Mouse (Mus musculus) hindbrain, embryonic 12.5 days (tissue): ENCODE data around the gene Cmpk2. TPM values are rescaled to one million over a fixed set of nuclear protein-coding genes. Genes with fewer than 3 reads are reported as not detected.
"Not testable (repeated sequence)": the region's sequence is repeated elsewhere in the genome, so short reads cannot be mapped to it uniquely, and the experiment has no call there.

Source experiments
- ATAC-seq: fragments of 200-750 bp; cut with Nextera tagmentation; 2 replicates; pipeline ENCODE4 v1.8.0; 2017; ENCODE audit warnings: moderate TSS enrichment; ENCODE audit not compliant: low FRiP score
- H3K27ac ChIP-seq: fragments of 300-500 bp; sonication (generic); 2 replicates; pipeline ENCODE4 v1.5.1; 2016; ENCODE audit warnings: mild to moderate bottlenecking
- H3K27me3 ChIP-seq: fragments of 300-500 bp; sonication (generic); 2 replicates; pipeline ENCODE4 v1.6.1; 2016; ENCODE audit warnings: mild to moderate bottlenecking
- H3K36me3 ChIP-seq: fragments of 300-500 bp; sonication (generic); 2 replicates; pipeline ENCODE4 v1.6.1; 2016; ENCODE audit warnings: mild to moderate bottlenecking
- H3K4me1 ChIP-seq: fragments of 300-500 bp; sonication (generic); 2 replicates; pipeline ENCODE4 v1.6.1; 2016
- H3K4me2 ChIP-seq: fragments of 300-500 bp; sonication (generic); replicated peaks from 2 replicates; pipeline ENCODE4 v1.6.1; 2016; ENCODE audit warnings: mild to moderate bottlenecking
- H3K4me3 ChIP-seq: fragments of 300-500 bp; sonication (generic); 2 replicates; pipeline ENCODE4 v1.5.1; 2016; ENCODE audit warnings: mild to moderate bottlenecking
- H3K9ac ChIP-seq: fragments of 300-500 bp; sonication (generic); 2 replicates; pipeline ENCODE4 v1.6.1; 2016; ENCODE audit warnings: mild to moderate bottlenecking, moderate library complexity
- H3K9me3 ChIP-seq: fragments of 300-500 bp; sonication (generic); replicated peaks from 2 replicates; pipeline ENCODE4 v1.6.1; 2016; ENCODE audit warnings: mild to moderate bottlenecking
- WGBS: fragments of 180-500 bp; shearing (Covaris S2); methylation state at CpG from one replicate; pipeline ENCODE4 v1.1.7; 2016; 5-methylcytosine and 5-hydroxymethylcytosine counted together
- polyA plus RNA-seq: library from polyadenylated mRNA; unstranded; fragments of >200 nt; fragmentation: Nextera tagmentation; extraction: Ambion mirVana; gene quantifications from 2 replicates; pipeline ENCODE4 v1.2.1, GENCODE M21; 2016

Cmpk2 gene
- polyA plus RNA-seq = 7.6 and 8.8 TPM in 2 replicates

DNA sequence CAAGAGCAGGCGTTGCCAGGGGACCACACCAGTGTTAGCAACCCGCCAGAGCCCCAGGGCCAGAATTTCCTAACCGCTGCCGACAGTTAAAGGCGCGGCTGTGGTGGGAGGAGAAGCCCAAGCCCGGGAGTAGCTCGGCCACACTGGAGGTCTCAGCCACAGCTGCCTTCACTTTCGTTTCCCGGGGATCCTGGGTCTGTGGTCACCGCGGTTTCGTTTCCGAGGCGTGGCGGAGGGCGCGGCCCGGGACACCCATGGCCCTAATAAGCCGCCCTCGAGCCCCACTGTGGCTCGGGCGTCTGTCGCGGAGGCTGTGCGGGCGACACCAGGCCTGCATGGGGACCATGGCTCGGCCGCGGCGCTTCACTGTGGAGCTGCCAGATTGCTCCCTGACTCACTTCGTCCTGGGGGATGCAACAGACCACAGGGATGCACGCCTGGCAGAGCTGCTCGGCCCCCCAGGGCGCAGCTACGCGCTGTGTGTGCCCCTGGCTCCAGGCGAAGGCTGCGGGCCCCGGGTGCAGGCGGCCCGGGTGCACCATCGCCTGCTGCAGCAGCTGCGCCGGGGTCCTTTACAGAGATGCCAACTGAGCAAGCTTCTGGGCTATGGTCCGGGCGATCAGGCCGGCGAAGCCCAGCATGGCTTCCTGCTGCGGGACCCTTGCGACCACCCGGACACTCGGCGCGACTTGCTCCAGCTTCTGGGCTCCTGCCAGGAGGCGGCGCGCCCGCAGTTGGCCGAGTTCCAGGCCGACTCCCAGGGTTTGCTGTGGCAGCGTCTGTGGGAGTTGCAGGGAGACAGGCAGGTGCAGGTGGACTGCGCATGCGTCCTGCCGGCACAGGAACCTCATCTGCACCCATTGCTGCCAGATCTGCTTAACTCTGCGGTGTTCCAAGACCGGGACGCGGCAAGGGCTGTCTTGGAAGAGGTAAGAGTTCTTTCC, at the start of gene Cmpk2:
Cmpk2 (plus strand) TSS at position 107 of the 944 bp plus-strand sequence.
- H3K27me3 ChIP-seq = no peaks in the 10 kb centered on the region
- peak within 1 kb of the TSS; percentile 67 for H3K4me3 ChIP-seq
- peaks cover 10% of the 10 kb centered on the region for H3K4me1 ChIP-seq
- peak within 1 kb of the TSS; percentile 98 for H3K4me2 ChIP-seq
- peak; percentile 91 for ATAC-seq
- no peaks in the 10 kb centered on the region for H3K36me3 ChIP-seq
- WGBS = under 1% methylated on average over 69 of the region's 69 CpGs
- peak within 1 kb of the TSS; percentile 93 for H3K27ac ChIP-seq
- H3K9ac ChIP-seq = peak within 1 kb of the TSS; percentile 91
- H3K9me3 ChIP-seq = no peaks in the 10 kb centered on the region

DNA sequence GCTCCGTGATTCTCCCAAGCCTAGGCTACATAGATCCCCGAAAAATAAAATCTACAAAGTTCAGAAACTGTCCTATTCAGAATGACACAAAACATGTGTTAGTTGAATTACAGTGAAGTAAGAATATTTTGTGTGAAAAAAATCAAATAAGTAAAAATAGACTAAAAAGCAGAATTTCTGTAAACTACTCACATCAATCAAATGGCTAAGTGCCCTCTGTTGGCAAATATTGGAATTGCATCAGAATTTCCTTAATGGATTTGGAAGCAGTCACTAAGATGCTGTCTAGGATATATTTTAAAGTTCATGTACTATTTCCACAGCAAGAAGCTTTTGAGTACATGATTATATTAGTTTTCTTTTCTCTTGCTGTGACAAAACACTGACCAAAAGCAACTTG, 44.2 kb upstream of the Cmpk2 start:
- Histone ChIP-seq H3K4me1 (no peaks in the 10 kb centered on the region), H3K4me3 (no peak overlapping the region), H3K36me3 (no peaks in the 10 kb centered on the region), H3K9ac (no peak overlapping the region), H3K27me3 (no peaks in the 10 kb centered on the region), H3K9me3 (no peaks in the 10 kb centered on the region), H3K4me2 (no peak overlapping the region), H3K27ac (no peak overlapping the region)
- 84% methylated on average over 2 of the region's 2 CpGs for WGBS
- ATAC-seq = no peak

DNA sequence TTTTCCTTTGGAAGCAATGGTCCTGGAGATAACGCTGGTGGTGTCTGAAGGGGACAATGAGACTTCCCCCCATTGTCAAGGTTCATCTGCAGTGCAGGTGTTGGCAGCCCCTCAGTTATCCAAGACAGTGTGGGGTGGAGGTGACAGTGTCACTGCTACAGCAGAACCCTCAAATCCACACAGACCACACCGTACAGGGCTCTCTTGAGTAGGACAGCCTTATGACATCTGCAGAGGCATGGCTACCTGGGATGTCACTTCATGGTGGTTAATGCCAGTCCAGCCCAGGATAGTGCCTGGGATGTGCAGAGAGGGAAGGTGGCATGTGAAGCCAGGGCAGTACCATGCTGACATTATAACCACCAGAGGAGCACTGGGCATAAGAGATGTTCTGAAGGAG, 40.2 kb upstream of the Cmpk2 start:
- not testable (repeated sequence) for H3K27ac ChIP-seq, H3K9ac ChIP-seq, ATAC-seq, H3K4me2 ChIP-seq, H3K27me3 ChIP-seq, H3K36me3 ChIP-seq, H3K4me1 ChIP-seq, H3K4me3 ChIP-seq, H3K9me3 ChIP-seq
- WGBS = 86% methylated on average over 2 of the region's 2 CpGs

DNA sequence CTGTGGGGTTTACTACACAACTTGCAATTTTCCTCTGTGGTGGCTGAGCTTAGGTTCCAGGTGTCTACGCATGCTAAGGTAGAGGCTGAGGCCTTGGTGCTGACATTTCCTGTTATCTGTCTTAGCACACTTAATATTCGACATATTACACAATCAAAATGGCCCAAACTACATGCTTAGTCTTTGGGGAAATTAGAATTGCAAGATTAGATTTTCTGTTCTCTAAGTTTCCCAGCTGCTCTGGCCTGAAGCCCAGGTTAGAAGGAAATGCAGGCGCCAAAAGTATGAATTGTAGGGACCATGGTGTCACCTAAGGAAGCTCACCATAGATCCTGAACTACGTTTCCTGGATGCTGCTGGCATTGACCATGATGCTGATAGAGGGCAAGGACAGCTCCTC, 32.7 kb upstream of the Cmpk2 start:
- ATAC-seq = no peak
- Histone ChIP-seq H3K36me3 (no peaks in the 10 kb centered on the region), H3K4me1 (no peaks in the 10 kb centered on the region), H3K9ac (no peak overlapping the region), H3K9me3 (no peaks in the 10 kb centered on the region), H3K27ac (no peak overlapping the region), H3K4me2 (no peak overlapping the region), H3K27me3 (no peaks in the 10 kb centered on the region), H3K4me3 (no peak overlapping the region)
- 92% methylated on average over 4 of the region's 4 CpGs for WGBS

DNA sequence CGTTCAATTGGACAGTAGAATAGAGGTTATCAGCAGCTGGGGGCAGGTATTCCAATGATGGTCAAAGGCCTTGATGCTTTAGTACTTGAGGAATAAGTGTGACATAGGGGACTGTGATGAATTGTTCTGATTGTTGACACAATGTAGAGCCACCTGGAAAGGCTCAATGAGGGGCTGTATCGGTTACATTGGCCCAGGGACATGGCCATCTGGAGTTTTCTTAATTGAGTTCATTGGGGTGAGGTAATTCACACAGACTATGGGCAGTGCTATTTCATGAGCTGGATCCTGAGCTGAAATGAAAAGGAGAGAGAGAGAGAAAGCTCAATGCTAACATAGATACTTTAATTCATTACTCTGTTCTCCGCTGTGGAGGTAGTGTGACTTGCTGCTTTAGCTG, 31.1 kb upstream of the Cmpk2 start:
- H3K4me3 ChIP-seq = no peak overlapping the region
- H3K27me3 ChIP-seq = no peaks in the 10 kb centered on the region
- H3K27ac ChIP-seq = no peak overlapping the region
- no peaks in the 10 kb centered on the region for H3K36me3 ChIP-seq
- no peak overlapping the region for H3K9ac ChIP-seq
- no peaks in the 10 kb centered on the region for H3K4me1 ChIP-seq
- no peak overlapping the region for H3K4me2 ChIP-seq
- 82% methylated on average over 3 of the region's 3 CpGs for WGBS
- H3K9me3 ChIP-seq = no peaks in the 10 kb centered on the region
- no peak for ATAC-seq

DNA sequence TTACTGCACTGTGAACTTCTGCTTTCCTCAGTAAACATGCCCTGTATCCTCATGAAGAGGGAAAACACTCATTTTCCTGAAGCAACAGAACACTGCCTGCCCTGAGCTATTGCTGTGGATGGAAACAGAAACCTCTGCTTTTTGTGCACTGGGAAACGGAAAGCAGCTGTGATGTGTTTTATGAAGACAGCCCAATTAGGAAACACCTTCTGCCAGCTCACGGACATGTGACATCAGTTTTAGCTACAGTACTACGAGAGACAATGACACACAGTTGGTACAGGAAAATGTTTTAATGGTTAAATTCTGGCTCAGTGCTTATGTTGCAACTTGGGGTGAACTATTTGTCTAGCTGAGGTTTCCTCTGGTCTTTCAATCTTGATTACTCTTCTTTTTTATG, 29.6 kb upstream of the Cmpk2 start:
- Histone ChIP-seq H3K27ac (no peak overlapping the region), H3K36me3 (no peaks in the 10 kb centered on the region), H3K27me3 (no peaks in the 10 kb centered on the region), H3K4me1 (no peaks in the 10 kb centered on the region), H3K4me2 (no peak overlapping the region), H3K4me3 (no peak overlapping the region), H3K9me3 (no peaks in the 10 kb centered on the region), H3K9ac (no peak overlapping the region)
- no peak for ATAC-seq
- WGBS = 73% methylated on average over 3 of the region's 3 CpGs

DNA sequence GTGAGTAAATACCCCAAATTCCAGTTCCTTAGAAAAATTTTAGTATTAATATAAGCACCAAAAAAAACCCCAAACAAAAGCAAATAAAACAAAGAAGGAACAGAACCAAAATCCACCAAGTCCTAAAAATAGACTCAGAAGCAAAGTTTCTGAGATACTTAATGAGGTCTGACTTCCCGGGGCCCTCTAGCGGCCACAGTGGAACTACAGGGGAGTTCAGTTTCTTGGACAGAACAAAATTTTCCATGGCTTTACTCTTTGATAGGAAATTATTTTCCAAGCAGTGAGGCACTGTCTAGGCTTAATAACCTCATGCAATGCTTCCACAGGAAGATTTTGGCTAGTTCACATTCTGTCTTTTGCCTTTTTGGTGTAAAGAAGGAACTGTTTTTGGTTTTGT, 24.9 kb upstream of the Cmpk2 start:
- H3K9ac ChIP-seq = no peak overlapping the region
- no peaks in the 10 kb centered on the region for H3K36me3 ChIP-seq
- H3K9me3 ChIP-seq = no peaks in the 10 kb centered on the region
- WGBS = 0% methylated on average over 2 of the region's 2 CpGs
- H3K4me2 ChIP-seq = no peak overlapping the region
- H3K27ac ChIP-seq = no peak overlapping the region
- no peaks in the 10 kb centered on the region for H3K4me1 ChIP-seq
- ATAC-seq = no peak
- no peaks in the 10 kb centered on the region for H3K27me3 ChIP-seq
- H3K4me3 ChIP-seq = no peak overlapping the region

DNA sequence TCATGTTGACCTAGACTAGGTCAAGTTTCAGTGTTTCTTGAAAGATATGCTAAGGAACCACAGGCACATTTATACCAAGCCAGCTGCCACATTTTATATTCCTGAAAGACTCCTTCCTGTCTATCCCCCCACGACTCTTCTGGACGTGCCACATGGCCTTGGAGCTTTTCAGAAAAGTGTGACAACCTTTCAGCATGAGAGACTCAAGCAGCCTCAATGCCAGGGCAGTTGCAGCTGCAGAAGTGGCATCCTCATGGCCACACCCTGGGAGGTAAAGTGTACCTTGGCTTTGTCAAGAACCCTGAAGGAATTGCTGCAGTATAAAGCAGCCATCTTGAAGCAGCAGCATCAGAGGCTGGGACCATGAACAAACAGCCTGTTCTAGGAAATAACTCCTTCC, 24.5 kb upstream of the Cmpk2 start:
- no peaks in the 10 kb centered on the region for H3K36me3 ChIP-seq
- no peaks in the 10 kb centered on the region for H3K4me1 ChIP-seq
- H3K27ac ChIP-seq = no peak overlapping the region
- H3K27me3 ChIP-seq = no peaks in the 10 kb centered on the region
- H3K9ac ChIP-seq = no peak overlapping the region
- ATAC-seq = no peak
- WGBS = 95% methylated on average over 2 of the region's 2 CpGs
- H3K9me3 ChIP-seq = no peaks in the 10 kb centered on the region
- H3K4me3 ChIP-seq = no peak overlapping the region
- H3K4me2 ChIP-seq = no peak overlapping the region

DNA sequence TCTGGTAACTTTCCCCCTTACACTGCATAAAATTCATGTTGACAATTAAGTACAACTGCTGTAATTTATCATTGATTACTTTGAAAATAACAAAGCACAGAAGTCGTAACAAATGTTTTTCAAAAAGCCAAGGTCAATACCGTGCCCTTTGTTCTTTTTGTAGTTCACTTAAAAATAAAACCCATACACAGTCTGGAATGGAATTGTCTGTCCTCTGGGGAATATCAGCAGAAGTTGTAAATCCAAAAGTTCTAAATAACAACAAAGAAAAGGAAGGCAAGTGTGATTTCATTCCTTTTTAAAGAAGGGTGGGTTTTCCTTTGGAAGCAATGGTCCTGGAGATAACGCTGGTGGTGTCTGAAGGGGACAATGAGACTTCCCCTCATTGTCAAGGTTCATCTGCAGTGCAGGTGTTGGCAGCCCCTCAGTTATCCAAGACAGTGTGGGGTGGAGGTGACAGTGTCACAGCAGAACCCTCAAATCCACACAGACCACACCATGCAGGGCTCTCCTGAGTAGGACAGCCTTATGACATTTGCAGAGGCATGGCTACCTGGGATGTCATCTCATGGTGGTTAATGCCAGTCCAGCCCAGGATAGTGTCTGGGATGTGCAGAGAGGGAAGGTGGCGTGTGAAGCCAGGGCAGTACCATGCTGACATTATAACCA, 22.5 kb upstream of the Cmpk2 start:
- ATAC-seq = no peak
- no peaks in the 10 kb centered on the region for H3K27me3 ChIP-seq
- WGBS = 89% methylated on average over 4 of the region's 4 CpGs
- no peak overlapping the region for H3K27ac ChIP-seq
- no peak overlapping the region for H3K4me2 ChIP-seq
- no peak overlapping the region for H3K4me3 ChIP-seq
- H3K9me3 ChIP-seq = no peaks in the 10 kb centered on the region
- no peaks in the 10 kb centered on the region for H3K36me3 ChIP-seq
- H3K9ac ChIP-seq = no peak overlapping the region
- H3K4me1 ChIP-seq = no peaks in the 10 kb centered on the region

DNA sequence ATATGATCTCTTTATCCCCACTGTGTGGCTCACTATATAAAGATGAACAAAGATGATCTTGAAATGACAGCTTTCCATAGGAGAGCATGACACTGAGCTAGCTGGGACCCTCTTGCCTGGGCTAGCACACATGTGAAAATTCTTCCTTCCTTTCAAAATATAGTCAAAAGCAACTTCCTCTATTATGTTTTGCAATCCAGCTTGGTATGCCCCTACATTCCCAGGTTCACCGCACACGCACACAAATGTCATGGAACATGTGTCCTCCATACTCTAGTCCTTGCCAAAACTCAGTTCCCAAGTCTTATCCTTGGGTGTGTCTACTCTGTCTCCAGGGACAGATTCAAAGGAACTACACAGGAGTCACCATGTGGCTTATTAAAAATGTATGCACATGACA, 19.5 kb upstream of the Cmpk2 start:
- WGBS = 90% methylated on average over 2 of the region's 2 CpGs
- Histone ChIP-seq H3K9ac (no peak overlapping the region), H3K4me2 (no peak overlapping the region), H3K27ac (no peak overlapping the region), H3K27me3 (no peaks in the 10 kb centered on the region; the same call in 1 of the 2 replicates), H3K36me3 (no peaks in the 10 kb centered on the region), H3K4me3 (no peak overlapping the region), H3K4me1 (no peaks in the 10 kb centered on the region), H3K9me3 (no peaks in the 10 kb centered on the region)
- no peak for ATAC-seq

DNA sequence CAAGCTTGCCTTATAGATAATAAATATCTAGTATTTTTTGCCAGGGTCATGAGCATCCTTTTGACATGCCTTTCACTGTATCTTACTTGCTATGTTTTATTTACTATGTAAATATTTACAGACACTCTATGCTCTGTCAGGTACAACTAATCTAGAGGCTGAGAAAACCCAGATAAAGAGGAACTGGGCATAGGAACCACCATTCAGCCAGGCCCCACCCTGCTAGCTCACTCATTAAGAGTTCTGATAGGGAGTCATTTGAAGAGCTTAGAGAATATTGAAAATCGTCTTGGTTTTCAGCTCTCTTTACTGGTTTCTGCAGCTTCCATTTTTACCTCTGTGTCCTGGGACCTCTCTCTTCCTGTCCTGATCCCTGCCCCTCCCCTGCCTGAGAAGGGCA, 17.9 kb upstream of the Cmpk2 start:
- H3K27me3 ChIP-seq = no peaks in the 10 kb centered on the region; the same call in 1 of the 2 replicates
- no peak overlapping the region for H3K9ac ChIP-seq
- H3K4me3 ChIP-seq = no peak overlapping the region
- no peak for ATAC-seq
- H3K4me1 ChIP-seq = peaks cover 5% of the 10 kb centered on the region
- no peaks in the 10 kb centered on the region for H3K36me3 ChIP-seq
- no peaks in the 10 kb centered on the region for H3K9me3 ChIP-seq
- WGBS = 35% methylated on average over 1 of the region's 1 CpGs
- H3K4me2 ChIP-seq = no peak overlapping the region
- no peak overlapping the region for H3K27ac ChIP-seq

DNA sequence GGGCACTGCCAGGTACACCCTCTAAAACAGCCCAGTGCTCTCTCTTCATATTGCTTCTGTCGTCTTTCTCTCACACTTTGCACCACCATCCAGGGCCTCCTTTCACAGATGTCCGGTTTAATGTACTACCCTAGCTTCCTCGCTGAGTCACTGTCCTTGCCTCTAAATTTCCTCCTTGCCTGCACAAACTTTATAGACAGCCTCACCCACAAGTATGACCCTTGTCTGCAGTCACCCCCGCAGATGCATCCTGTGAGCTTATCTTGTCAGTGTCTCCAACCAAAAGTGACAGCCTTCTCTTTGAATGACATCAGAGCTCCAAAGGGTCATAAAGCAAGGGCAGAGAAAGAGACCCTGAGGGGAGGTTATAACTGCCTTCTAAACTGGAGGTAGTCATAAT, 16.1 kb upstream of the Cmpk2 start:
- ATAC-seq = no peak
- H3K4me1 ChIP-seq = peaks cover 9% of the 10 kb centered on the region
- no peaks in the 10 kb centered on the region for H3K36me3 ChIP-seq
- no peak overlapping the region for H3K27ac ChIP-seq
- H3K27me3 ChIP-seq = no peaks in the 10 kb centered on the region; the same call in 1 of the 2 replicates
- WGBS = 78% methylated on average over 4 of the region's 4 CpGs
- no peaks in the 10 kb centered on the region for H3K9me3 ChIP-seq
- no peak overlapping the region for H3K4me3 ChIP-seq
- no peak overlapping the region for H3K4me2 ChIP-seq
- no peak overlapping the region for H3K9ac ChIP-seq
